ENCODE assay signal across 12 mouse cellular contexts in the genomic region with DNA sequence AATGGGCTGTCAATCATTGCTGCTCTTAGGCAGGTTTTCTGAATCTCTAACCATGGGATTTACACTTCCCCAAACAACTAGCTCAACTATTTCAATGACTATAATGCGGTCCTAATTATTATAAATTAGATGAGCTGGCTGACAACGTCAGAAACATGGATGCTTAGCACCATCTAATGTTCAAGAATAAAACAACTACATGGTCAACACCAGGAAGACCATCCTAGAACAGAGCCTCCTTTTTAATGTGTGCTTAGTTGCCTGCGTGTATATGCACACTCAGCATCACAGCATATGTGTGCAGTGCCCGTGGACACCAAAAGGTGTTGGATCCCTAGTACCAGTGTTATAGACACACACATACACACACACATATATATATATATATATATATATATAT.
A peak's percentile ranks its signal among the peaks of the same experiment; 100 is the strongest.
DNase-seq lines count a peak whose midpoint lies in the region; ATAC-seq and TF ChIP-seq lines count a peak whose summit lies in the region.
"Had no signal": no experiment of that assay in that cellular context is flagged by ENCODE, and none has a peak within 500 bp of the region (broad histone marks: within the 10 kb centered on the region; RNA-seq: fewer than 3 reads in every experiment).

No protein-coding gene starts in this region.

- no peak overlapping the region for H3K27ac ChIP-seq in hindbrain, embryonic 15.5 days (replicated peaks)
- no peak overlapping the region for H3K27ac ChIP-seq in hindbrain, embryonic 10.5 days
- no peak overlapping the region for H3K27ac ChIP-seq in midbrain, embryonic 13.5 days
- H3K27ac ChIP-seq in midbrain, embryonic 10.5 days (replicated peaks): no peak overlapping the region
- H3K27ac ChIP-seq in stomach, postnatal 0 days (replicated peaks): no peak overlapping the region

- no peaks in the 10 kb centered on the region for H3K4me1 ChIP-seq in hindbrain, embryonic 15.5 days (replicated peaks)
- 0 out of 2 replicates have a peak, but pooled peaks cover 5% of the 10 kb centered on the region for H3K4me1 ChIP-seq in hindbrain, embryonic 10.5 days (replicated peaks)
- no peaks in the 10 kb centered on the region for H3K4me1 ChIP-seq in midbrain, embryonic 13.5 days (replicated peaks)
- peaks cover 10% of the 10 kb centered on the region for H3K4me1 ChIP-seq in midbrain, embryonic 10.5 days
- H3K4me1 ChIP-seq in stomach, postnatal 0 days (replicated peaks; ENCODE audit: control insufficient read depth, insufficient read depth): no peaks in the 10 kb centered on the region

- TF ChIP-seq EP300 in stomach, postnatal 0 days (optimal IDR thresholded peaks at IDR 0.05): no peak

- WGBS in hindbrain, embryonic 15.5 days: 70% methylated on average over 4 of the region's 4 CpGs
- 88% methylated on average over 4 of the region's 4 CpGs for WGBS in hindbrain, embryonic 10.5 days
- 85% methylated on average over 4 of the region's 4 CpGs for WGBS in midbrain, embryonic 13.5 days
- 88% methylated on average over 4 of the region's 4 CpGs for WGBS in midbrain, embryonic 10.5 days
- WGBS in stomach, postnatal 0 days: 69% methylated on average over 4 of the region's 4 CpGs

- H3K9me3 ChIP-seq in hindbrain, embryonic 15.5 days: no peaks in the 10 kb centered on the region
- no peaks in the 10 kb centered on the region for H3K9me3 ChIP-seq in hindbrain, embryonic 10.5 days
- no peaks in the 10 kb centered on the region for H3K9me3 ChIP-seq in midbrain, embryonic 13.5 days
- no peaks in the 10 kb centered on the region for H3K9me3 ChIP-seq in midbrain, embryonic 10.5 days (replicated peaks)
- no peaks in the 10 kb centered on the region for H3K9me3 ChIP-seq in stomach, postnatal 0 days (ENCODE audit: control insufficient read depth, low read length)

- DNase-seq in hindbrain, embryonic 10.5 days (ENCODE audit: low spot score): no peak
- DNase-seq in midbrain, embryonic 10.5 days (ENCODE audit: low spot score): no peak
- peak; percentile 71 for DNase-seq in brain, embryonic 14.5 days (ENCODE audit: low read depth)
- no peak for DNase-seq in stomach, postnatal 0 days (ENCODE audit: low spot score)
- DNase-seq in gastrocnemius, adult 18-20 months (ENCODE audit: low spot score): no peak
- DNase-seq: adrenal gland, postnatal 25 days; kidney, postnatal 36 days; lung, postnatal 10 days; right cerebral cortex, postnatal 25 days; thymus, postnatal 36 days had no signal

- no peak for TF ChIP-seq POLR2A in brain, embryonic 14.5 days (IDR thresholded peaks at IDR 0.05; ENCODE audit: borderline replicate concordance, extremely low read depth, insufficient read depth, insufficient read length, poor library complexity, severe bottlenecking)

- TF ChIP-seq CTCF in brain, embryonic 14.5 days (IDR thresholded peaks at IDR 0.05; ENCODE audit: borderline replicate concordance, extremely low read depth, insufficient read depth, insufficient read length): peak; percentile 31; the same call in 1 of the 2 replicates
- TF ChIP-seq CTCF in stomach, postnatal 0 days (IDR thresholded peaks at IDR 0.05; ENCODE audit: low read depth): peak; percentile 65

- H3K36me3 ChIP-seq in hindbrain, embryonic 15.5 days: no peaks in the 10 kb centered on the region
- H3K36me3 ChIP-seq in hindbrain, embryonic 10.5 days: no peaks in the 10 kb centered on the region
- no peaks in the 10 kb centered on the region for H3K36me3 ChIP-seq in midbrain, embryonic 13.5 days
- no peaks in the 10 kb centered on the region for H3K36me3 ChIP-seq in midbrain, embryonic 10.5 days
- no peaks in the 10 kb centered on the region for H3K36me3 ChIP-seq in stomach, postnatal 0 days (ENCODE audit: control insufficient read depth, insufficient read depth, low read length)

- H3K4me3 ChIP-seq in hindbrain, embryonic 15.5 days: no peak overlapping the region
- no peak overlapping the region for H3K4me3 ChIP-seq in hindbrain, embryonic 10.5 days
- H3K4me3 ChIP-seq in midbrain, embryonic 13.5 days (replicated peaks): no peak overlapping the region
- H3K4me3 ChIP-seq in midbrain, embryonic 10.5 days: no peak overlapping the region
- H3K4me3 ChIP-seq in stomach, postnatal 0 days (ENCODE audit: low read depth, low read length): no peak overlapping the region

- peak; percentile 66; the same call in 1 of the 2 replicates for ATAC-seq in hindbrain, embryonic 15.5 days (ENCODE audit: low FRiP score, low read depth)
- peak; percentile 35 for ATAC-seq in midbrain, embryonic 13.5 days
- ATAC-seq in stomach, postnatal 0 days (ENCODE audit: low FRiP score, low TSS enrichment): no peak

- no peak overlapping the region for H3K4me2 ChIP-seq in hindbrain, embryonic 15.5 days
- no peak overlapping the region for H3K4me2 ChIP-seq in midbrain, embryonic 13.5 days (replicated peaks)
- H3K4me2 ChIP-seq in stomach, postnatal 0 days (replicated peaks; ENCODE audit: low read depth): no peak overlapping the region

- H3K27me3 ChIP-seq in hindbrain, embryonic 15.5 days: no peaks in the 10 kb centered on the region
- H3K27me3 ChIP-seq in hindbrain, embryonic 10.5 days (ENCODE audit: insufficient read depth, poor library complexity, severe bottlenecking): no peaks in the 10 kb centered on the region
- H3K27me3 ChIP-seq in midbrain, embryonic 13.5 days: no peaks in the 10 kb centered on the region
- no peaks in the 10 kb centered on the region for H3K27me3 ChIP-seq in midbrain, embryonic 10.5 days (ENCODE audit: low read depth, poor library complexity, severe bottlenecking)
- H3K27me3 ChIP-seq in stomach, postnatal 0 days (ENCODE audit: control insufficient read depth, insufficient read depth, low read length): no peaks in the 10 kb centered on the region

- H3K9ac ChIP-seq in hindbrain, embryonic 15.5 days: no peak overlapping the region
- H3K9ac ChIP-seq in midbrain, embryonic 13.5 days (replicated peaks): no peak overlapping the region
- no peak overlapping the region for H3K9ac ChIP-seq in stomach, postnatal 0 days (ENCODE audit: low read length)
